Mouse (Mus musculus) layer of hippocampus, adult 2 months (tissue): ENCODE measurements around the gene Gm43951. TPM values are rescaled to one million over a fixed set of nuclear protein-coding genes. Genes with fewer than 3 reads are reported as not detected.
A peak's percentile ranks its signal among the peaks of the same experiment; 100 is the strongest.

Source experiments
- DNase-seq, 2 experiments: peaks; one replicate each; pipeline ENCODE4 v3.0.0; 2022; ENCODE audit warnings: low spot score in 2 of 2
- H3K27ac ChIP-seq: fragments of 200-600 bp; 2 replicates; pipeline ENCODE4 v1.8.1; 2022
- H3K4me3 ChIP-seq: fragments of 200-600 bp; 2 replicates; pipeline ENCODE4 v1.8.1; 2022; ENCODE audit warnings: mild to moderate bottlenecking
- CTCF ChIP-seq: fragments of 200-600 bp; conservative IDR thresholded peaks from 2 replicates; pipeline ENCODE4 v1.8.1; 2022; ENCODE audit warnings: antibody characterized with exemption, mild to moderate bottlenecking, moderate library complexity
- long read RNA-seq, 2 experiments: library from polyadenylated mRNA; stranded (forward); transcript quantifications; one replicate each; pipeline ENCODE4 v2.0.0; 2021; ENCODE audit warnings: borderline mapping rate in 2 of 2
- total RNA-seq, 2 experiments: library from RNA; stranded (reverse); gene quantifications; 2 replicates each; pipeline ENCODE4 v1.2.3; 2021

The Gm43951 gene
- 10 to 100 TPM; 11.0 to 14.1 TPM for total RNA-seq
- long read RNA-seq, experiment 1: 0 reads
- long read RNA-seq, experiment 2: 0 reads

GRCm38 (mm10) chr11:72206341-72207203 is at the start of gene Gm43951:
Gm43951 (minus strand) TSS chr11:72206840.
- DNase-seq: peak in 1 of 2 experiments; percentile 31
- peak within 1 kb of the TSS; percentile 92 for H3K4me3 ChIP-seq
- peak; percentile 46 for TF ChIP-seq CTCF
- peak within 1 kb of the TSS; percentile 92 for H3K27ac ChIP-seq

GRCm38 (mm10) chr11:72256441-72256840 is 49.8 kb upstream of the Gm43951 start:
- DNase-seq: no peak
- no peak for TF ChIP-seq CTCF
- H3K4me3 ChIP-seq: no peak overlapping the region
- H3K27ac ChIP-seq: no peak overlapping the region

- no peak for DNase-seq
- TF ChIP-seq CTCF: no peak
- H3K27ac ChIP-seq: no peak overlapping the region
- H3K4me3 ChIP-seq: no peak overlapping the region
These were observed 49.0 kb upstream of the Gm43951 start for GRCm38 (mm10) chr11:72255629-72256028.

- DNase-seq: no peak
- Histone ChIP-seq H3K27ac (no peak overlapping the region), H3K4me3 (no peak overlapping the region)
- TF ChIP-seq CTCF: no peak
These were observed 38.6 kb upstream of the Gm43951 start for GRCm38 (mm10) chr11:72245196-72245753.

DNA sequence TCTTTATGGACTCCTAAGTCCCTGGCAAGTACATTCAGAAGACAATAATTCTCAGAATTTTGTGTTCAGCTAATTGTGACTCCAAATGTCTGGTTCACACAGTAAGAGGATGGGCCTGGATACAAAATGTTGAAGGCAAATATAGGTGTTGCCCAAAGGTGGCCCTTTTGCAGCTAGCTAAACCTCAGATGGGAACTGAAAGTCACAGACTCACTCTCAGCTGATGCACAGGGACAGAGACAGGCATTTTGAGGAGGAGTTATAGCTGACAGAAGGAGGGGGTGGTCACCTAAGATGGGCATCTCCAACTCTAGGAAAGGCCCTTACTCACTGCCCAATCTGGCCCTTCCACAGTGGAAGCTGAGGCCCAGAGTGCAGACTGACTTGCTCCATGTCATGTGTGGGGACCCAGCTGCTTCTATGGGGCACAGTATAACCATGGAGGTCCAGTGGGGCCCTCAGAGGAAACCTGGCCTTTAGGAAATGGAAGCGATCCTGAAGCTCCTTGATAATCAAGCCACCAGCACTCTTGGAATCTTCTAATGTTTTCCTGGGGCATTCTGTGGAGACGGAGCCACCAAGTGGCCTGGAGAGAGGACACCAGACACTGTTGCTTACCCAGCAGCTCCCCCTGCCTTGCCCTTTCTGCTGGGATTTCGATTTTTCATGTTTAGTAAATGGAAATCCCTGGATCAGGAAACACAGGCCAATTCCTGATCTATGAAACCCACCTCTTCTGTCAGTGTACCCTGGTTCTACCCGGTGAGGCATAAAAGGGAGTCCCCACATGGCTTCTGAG is 33.6 kb upstream of the Gm43951 start:
- no peak for DNase-seq
- Histone ChIP-seq H3K27ac (no peak overlapping the region), H3K4me3 (no peak overlapping the region)
- peak; percentile 62 for TF ChIP-seq CTCF

DNA sequence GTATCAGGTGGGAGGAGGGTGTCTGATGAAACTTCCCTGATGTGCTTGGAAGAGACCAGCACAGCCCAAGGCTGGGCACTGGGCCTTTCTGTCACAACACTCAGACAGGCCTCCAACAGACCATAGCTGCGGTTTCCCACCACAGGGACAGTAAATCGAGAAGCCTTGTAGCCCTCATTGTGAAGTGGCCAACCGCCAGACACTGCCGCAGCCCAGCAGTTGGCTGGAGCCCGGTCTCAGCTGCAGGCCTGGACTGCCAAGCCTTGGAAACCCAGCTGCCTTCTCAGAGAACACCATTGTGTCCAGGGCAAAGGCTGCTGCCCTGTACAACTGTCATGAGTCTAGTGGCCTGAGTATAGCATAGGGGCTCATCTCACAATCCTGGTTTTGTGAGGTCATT is 27.4 kb upstream of the Gm43951 start:
- DNase-seq: peak; percentile 36 to 65
- Histone ChIP-seq H3K4me3 (no peak overlapping the region), H3K27ac (peak overlapping the region; percentile 69; the same call in 1 of the 2 replicates)
- no peak for TF ChIP-seq CTCF

DNA sequence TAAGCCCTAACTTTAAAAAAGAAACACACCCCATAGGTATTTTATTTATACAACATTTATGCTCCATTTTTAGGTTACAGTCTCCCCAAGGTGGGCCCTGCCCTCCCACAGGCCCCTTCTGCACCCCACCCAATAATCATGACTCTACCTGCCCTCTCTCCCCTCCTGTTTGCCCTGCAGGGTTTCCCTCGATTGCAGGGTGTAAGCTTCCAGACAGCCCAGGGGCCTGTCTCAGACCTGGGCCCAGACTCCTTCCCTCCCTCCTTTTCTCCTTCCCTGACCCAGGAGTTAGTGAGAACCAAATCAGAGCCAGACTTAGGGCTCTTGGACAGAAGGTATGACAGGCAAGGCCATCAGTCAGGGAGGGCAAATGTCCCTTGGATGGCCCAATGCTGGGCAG is 26.4 kb upstream of the Gm43951 start:
- Histone ChIP-seq H3K4me3 (no peak overlapping the region), H3K27ac (no peak overlapping the region)
- DNase-seq: no peak
- no peak for TF ChIP-seq CTCF

- H3K4me3 ChIP-seq: no peak overlapping the region
- H3K27ac ChIP-seq: no peak overlapping the region
- TF ChIP-seq CTCF: no peak
- no peak for DNase-seq
These were observed 25.4 kb upstream of the Gm43951 start for GRCm38 (mm10) chr11:72232068-72232467.

- no peak for DNase-seq
- Histone ChIP-seq H3K4me3 (no peak overlapping the region), H3K27ac (no peak overlapping the region)
- TF ChIP-seq CTCF: no peak
These were observed 21.9 kb upstream of the Gm43951 start for GRCm38 (mm10) chr11:72228513-72228912.

DNA sequence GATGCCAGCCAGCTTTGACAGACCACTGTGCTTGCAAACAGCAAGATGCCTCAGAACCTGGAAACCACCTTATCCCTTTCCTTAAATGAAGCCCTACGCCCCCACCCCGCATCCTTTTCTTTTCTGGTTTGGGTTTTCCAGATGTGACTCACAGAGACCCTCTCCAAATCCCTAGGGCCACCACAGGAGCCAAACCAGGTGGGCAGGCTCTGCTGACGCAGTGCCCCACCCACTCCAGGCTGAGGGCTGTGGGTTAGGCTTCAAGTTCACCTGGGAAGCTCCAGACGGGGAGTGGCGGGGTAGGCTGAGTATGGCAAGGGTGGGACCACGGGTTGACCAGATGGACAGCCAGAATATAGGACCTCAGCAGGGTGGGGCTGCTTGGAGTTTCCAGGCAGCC is 20.3 kb upstream of the Gm43951 start:
- TF ChIP-seq CTCF: no peak
- Histone ChIP-seq H3K4me3 (no peak overlapping the region), H3K27ac (no peak overlapping the region)
- DNase-seq: no peak

DNA sequence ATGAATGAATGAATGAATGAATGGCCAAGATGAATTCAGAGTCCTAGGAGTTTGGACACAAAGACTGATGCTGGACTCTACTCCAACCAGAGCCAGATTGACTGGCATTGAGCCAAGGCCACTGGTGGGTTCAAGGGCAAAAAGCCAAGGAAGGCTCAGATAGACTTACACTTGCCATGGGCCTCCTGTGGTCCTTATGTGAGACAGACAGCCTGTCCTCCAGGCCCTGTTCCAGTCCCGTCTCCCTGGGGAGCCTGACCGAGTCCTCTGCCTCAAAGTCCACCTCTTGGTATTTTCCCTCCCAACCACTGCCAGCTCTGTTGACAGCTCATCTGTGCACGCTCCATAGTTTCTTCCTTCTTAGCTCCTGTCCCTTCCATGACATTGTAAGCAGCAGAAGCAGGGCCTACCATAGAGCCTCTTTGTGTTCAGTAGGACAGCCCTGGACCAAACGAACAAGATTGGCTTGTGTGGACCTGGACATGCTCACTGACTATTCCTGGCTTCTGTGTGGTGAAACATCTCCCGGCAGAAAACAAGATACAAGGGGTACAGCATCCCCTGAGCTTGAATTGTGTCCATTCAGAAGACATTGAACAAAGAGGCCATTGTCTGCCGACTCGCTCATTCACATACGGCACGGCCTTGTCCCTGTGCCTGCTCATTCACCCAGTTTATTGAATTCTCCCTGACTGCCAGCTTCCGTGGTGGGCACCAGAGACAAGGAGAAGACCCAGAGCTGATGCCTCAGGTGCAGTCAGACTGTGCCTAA is 19.6 kb upstream of the Gm43951 start:
- DNase-seq: no peak
- no peak overlapping the region for H3K4me3 ChIP-seq
- no peak for TF ChIP-seq CTCF
- H3K27ac ChIP-seq: peak overlapping the region; percentile 51; the same call in 1 of the 2 replicates

- TF ChIP-seq CTCF: peak; percentile 99
- no peak overlapping the region for H3K4me3 ChIP-seq
- DNase-seq: peak; percentile 63 to 84
- H3K27ac ChIP-seq: no peak overlapping the region
These were observed 18.2 kb upstream of the Gm43951 start for GRCm38 (mm10) chr11:72224865-72225264.
